Mouse (Mus musculus) CH12.LX (cell line): ENCODE results near the gene Psmd9.

Experiments
- BHLHE40 ChIP-seq: IDR thresholded peaks from 2 replicates; pipeline ENCODE4 v1.6.1; 2011; ENCODE audit warnings: mild to moderate bottlenecking, low read depth, low read length, improper control_type of control experiment
- CHD2 ChIP-seq: IDR thresholded peaks from 2 replicates; pipeline ENCODE4 v1.6.1; 2011; ENCODE audit warnings: low read length, improper control_type of control experiment
- CTCF ChIP-seq, 2 experiments: IDR thresholded peaks in 1 of 2; conservative IDR thresholded peaks in 1 of 2; 2 replicates each; pipeline ENCODE4 v1.5.1; 2011 to 2012; ENCODE audit warnings: low read depth in 2 of 2, low read length in 2 of 2, improper control_type of control experiment in 1 of 2, inconsistent platforms in 1 of 2, mild to moderate bottlenecking in 1 of 2, moderate library complexity in 1 of 2
- E2F4 ChIP-seq: IDR thresholded peaks from 2 replicates; pipeline ENCODE4 v1.6.1; 2011; ENCODE audit warnings: low read depth, low read length, improper control_type of control experiment; ENCODE audit not compliant: insufficient replicate concordance
- EP300 ChIP-seq: IDR thresholded peaks from 2 replicates; pipeline ENCODE4 v1.6.1; 2011; ENCODE audit warnings: low read length, improper control_type of control experiment
- ETS1 ChIP-seq: conservative IDR thresholded peaks from 2 replicates; pipeline ENCODE4 v1.6.1; 2012; ENCODE audit warnings: low read depth, mild to moderate bottlenecking, inconsistent platforms, low read length, improper control_type of control experiment, moderate library complexity
- JUND ChIP-seq: conservative IDR thresholded peaks from 2 replicates; pipeline ENCODE4 v1.6.1; 2011; ENCODE audit warnings: low read depth, low read length, improper control_type of control experiment
- KAT2A ChIP-seq: IDR thresholded peaks from 2 replicates; pipeline ENCODE4 v1.6.1; 2012; ENCODE audit warnings: low read length, improper control_type of control experiment, inconsistent platforms; ENCODE audit not compliant: insufficient replicate concordance
- MAZ ChIP-seq: IDR thresholded peaks from 2 replicates; pipeline ENCODE4 v1.6.1; 2012; ENCODE audit warnings: low read depth, mild to moderate bottlenecking, inconsistent platforms, low read length, improper control_type of control experiment, moderate library complexity
- NRF1 ChIP-seq: IDR thresholded peaks from 2 replicates; pipeline ENCODE4 v1.6.1; 2014; ENCODE audit warnings: low read depth, mild to moderate bottlenecking, inconsistent platforms, low read length, improper control_type of control experiment, moderate library complexity
- POLR2A ChIP-seq: IDR thresholded peaks from 2 replicates; pipeline ENCODE4 v1.6.1; 2011; ENCODE audit warnings: low read depth, mild to moderate bottlenecking, improper control_type of control experiment, low read length
- POLR2AphosphoS2 ChIP-seq: IDR thresholded peaks from 2 replicates; pipeline ENCODE4 v1.6.1; 2011; ENCODE audit warnings: low read depth, low read length, improper control_type of control experiment
- TBP ChIP-seq: conservative IDR thresholded peaks from 2 replicates; pipeline ENCODE4 v1.6.1; 2011; ENCODE audit warnings: low read depth, low read length, improper control_type of control experiment

DNA sequence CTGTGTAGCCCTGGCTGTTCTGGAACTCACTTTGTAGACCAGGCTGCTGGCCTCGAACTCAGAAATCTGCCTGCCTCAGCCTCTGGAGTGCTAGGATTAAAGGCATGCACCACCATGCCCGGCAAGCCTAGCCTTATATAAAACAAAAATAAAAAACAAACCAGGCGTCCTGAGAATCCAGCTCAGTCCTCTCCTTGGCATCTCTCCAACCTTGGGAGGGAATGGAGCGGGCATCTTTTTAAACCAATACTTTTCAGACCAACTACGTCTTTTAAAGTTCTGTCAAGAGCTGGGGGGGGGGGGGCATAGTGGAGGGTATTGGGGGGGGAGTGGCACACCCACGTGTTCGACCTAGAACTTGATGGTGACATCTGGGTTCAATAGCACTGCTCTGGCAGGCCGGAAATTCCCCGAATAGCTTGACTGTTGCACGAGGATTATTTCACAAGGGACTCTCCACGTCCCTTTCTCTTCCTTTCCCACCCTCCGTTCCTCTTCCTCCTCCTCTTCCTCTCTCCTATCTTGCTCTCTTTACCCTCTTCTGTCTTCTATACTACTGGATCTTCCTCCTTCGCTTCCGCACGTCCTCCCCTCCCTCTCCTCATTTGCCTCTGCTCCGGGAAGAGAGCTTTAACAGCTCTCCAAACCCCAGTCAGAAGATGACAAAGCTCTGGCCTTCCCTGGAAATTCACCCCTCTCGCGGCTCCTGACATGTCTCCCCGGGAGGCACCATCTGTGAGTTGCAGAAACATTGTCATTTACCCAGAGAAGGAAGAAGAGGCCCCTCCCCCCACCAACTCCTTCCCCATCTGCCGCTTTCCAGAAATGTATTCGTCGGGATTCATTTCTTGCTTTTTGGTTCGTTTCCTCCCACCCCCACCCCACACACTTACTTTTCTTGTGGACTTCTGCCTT, 87.9 kb downstream of the Psmd9 start:
- TF ChIP-seq BHLHE40 (no peak), CTCF (conservative IDR thresholded peaks at IDR 0.05 in 1 of 2, IDR thresholded peaks at IDR 0.05 in 1 of 2; ENCODE audit: low read depth in 2 of 2, low read length in 2 of 2) (no peak), POLR2A (no peak), KAT2A (no peak), JUND (no peak), TBP (no peak), ETS1 (no peak), CHD2 (no peak), NRF1 (no peak), E2F4 (no peak), POLR2AphosphoS2 (no peak), EP300 (no peak), MAZ (no peak)
